Mouse (Mus musculus) heart, embryonic 11.5 days (tissue): ENCODE measurements around the gene H2-D1. TPM values are rescaled to one million over a fixed set of nuclear protein-coding genes. Genes with fewer than 3 reads are reported as not detected.

Experiments used
- ATAC-seq: fragments of 200-750 bp; cut with Nextera tagmentation; replicated peaks from 2 replicates; pipeline ENCODE4 v1.8.0; 2017; ENCODE audit warnings: moderate library complexity; ENCODE audit not compliant: insufficient number of reproducible peaks, low FRiP score, low TSS enrichment
- H3K27ac ChIP-seq: fragments of 300-500 bp; sonication (generic); 2 replicates; pipeline ENCODE4 v1.5.1; 2014; ENCODE audit warnings: mild to moderate bottlenecking, low read depth, low read length
- H3K27me3 ChIP-seq: fragments of 300-500 bp; sonication (generic); 2 replicates; pipeline ENCODE4 v1.6.1; 2014; ENCODE audit warnings: mild to moderate bottlenecking, low read length, mixed read lengths; ENCODE audit not compliant: control insufficient read depth, insufficient read depth
- H3K36me3 ChIP-seq: fragments of 300-500 bp; sonication (generic); 2 replicates; pipeline ENCODE4 v1.6.1; 2014; ENCODE audit warnings: mild to moderate bottlenecking, low read length, moderate library complexity, mixed read lengths; ENCODE audit not compliant: control insufficient read depth, insufficient read depth
- H3K4me1 ChIP-seq: fragments of 300-500 bp; sonication (generic); 2 replicates; pipeline ENCODE4 v1.6.1; 2014; ENCODE audit warnings: low read length; ENCODE audit not compliant: control insufficient read depth, insufficient read depth
- H3K4me2 ChIP-seq: fragments of 300-500 bp; sonication (generic); 2 replicates; pipeline ENCODE4 v1.6.1; 2014; ENCODE audit warnings: mild to moderate bottlenecking, moderate library complexity
- H3K4me3 ChIP-seq: fragments of 300-500 bp; sonication (generic); 2 replicates; pipeline ENCODE4 v1.5.1; 2014; ENCODE audit warnings: low read depth, low read length
- H3K9ac ChIP-seq: fragments of 300-500 bp; sonication (generic); 2 replicates; pipeline ENCODE4 v1.6.1; 2014; ENCODE audit warnings: mild to moderate bottlenecking, low read depth, low read length, moderate library complexity
- H3K9me3 ChIP-seq: fragments of 300-500 bp; sonication (generic); replicated peaks from 2 replicates; pipeline ENCODE4 v1.6.1; 2016; ENCODE audit warnings: low read length; ENCODE audit not compliant: control insufficient read depth
- WGBS: fragments of 180-500 bp; shearing (Covaris S2); extraction: QIAGEN DNeasy Blood & Tissue Kit; methylation state at CpG from one replicate; pipeline ENCODE4 v1.1.7; 2014; ENCODE audit not compliant: insufficient replicate concordance; 5-methylcytosine and 5-hydroxymethylcytosine counted together
- polyA plus RNA-seq: library from polyadenylated mRNA; unstranded; fragments of >200 nt; fragmentation: Nextera tagmentation; extraction: Ambion mirVana; gene quantifications from 2 replicates; pipeline ENCODE4 v1.2.1, GENCODE M21; 2014

H2-D1 gene
- polyA plus RNA-seq, 1 experiment from 2014 or later, result 21.0 TPM

- Histone ChIP-seq H3K9ac (no peak overlapping the region), H3K4me2 (no peak overlapping the region), H3K27me3 (peaks cover 3% of the 10 kb centered on the region; the same call in 1 of the 2 replicates), H3K27ac (no peak overlapping the region), H3K9me3 (no peaks in the 10 kb centered on the region), H3K36me3 (peaks cover 52% of the 10 kb centered on the region), H3K4me3 (no peak overlapping the region), H3K4me1 (no peaks in the 10 kb centered on the region)
- WGBS, result 85% methylated on average over 18 of the region's 18 CpGs
- ATAC-seq, result no peak
Observed at GRCm38 (mm10) chr17:35252619-35253292, 9.8 kb upstream of the H2-D1 start.

- Histone ChIP-seq H3K9ac (no peak overlapping the region), H3K4me3 (no peak overlapping the region), H3K4me2 (no peak overlapping the region), H3K27me3 (peaks cover 3% of the 10 kb centered on the region; the same call in 1 of the 2 replicates), H3K36me3 (peaks cover 46% of the 10 kb centered on the region), H3K9me3 (no peaks in the 10 kb centered on the region), H3K27ac (no peak overlapping the region), H3K4me1 (no peaks in the 10 kb centered on the region)
- ATAC-seq, result no peak
- 88% methylated on average over 32 of the region's 32 CpGs for WGBS
Observed at GRCm38 (mm10) chr17:35253293-35254093, 9.0 kb upstream of the H2-D1 start.

- Histone ChIP-seq H3K4me2 (no peak overlapping the region), H3K9ac (no peak overlapping the region), H3K9me3 (no peaks in the 10 kb centered on the region), H3K36me3 (peaks cover 36% of the 10 kb centered on the region), H3K27me3 (peaks cover 3% of the 10 kb centered on the region; the same call in 1 of the 2 replicates), H3K27ac (no peak overlapping the region), H3K4me3 (no peak overlapping the region), H3K4me1 (no peaks in the 10 kb centered on the region)
- ATAC-seq, result no peak
- 61% methylated on average over 11 of the region's 11 CpGs for WGBS
Observed at GRCm38 (mm10) chr17:35254241-35255098, 8.1 kb upstream of the H2-D1 start.

GRCm38 (mm10) chr17:35255301-35255700, 7.2 kb upstream of the H2-D1 start:
- Histone ChIP-seq H3K27ac (no peak overlapping the region), H3K4me3 (no peak overlapping the region), H3K4me1 (no peaks in the 10 kb centered on the region), H3K9me3 (no peaks in the 10 kb centered on the region), H3K27me3 (peaks cover 3% of the 10 kb centered on the region; the same call in 1 of the 2 replicates), H3K36me3 (peaks cover 33% of the 10 kb centered on the region), H3K4me2 (no peak overlapping the region), H3K9ac (no peak overlapping the region)
- 61% methylated on average over 3 of the region's 3 CpGs for WGBS
- no peak for ATAC-seq

- H3K4me2 ChIP-seq, result no peak overlapping the region
- 57% methylated on average over 4 of the region's 4 CpGs for WGBS
- no peak overlapping the region for H3K9ac ChIP-seq
- H3K4me1 ChIP-seq, result no peaks in the 10 kb centered on the region
- peaks cover 3% of the 10 kb centered on the region; the same call in 1 of the 2 replicates for H3K27me3 ChIP-seq
- no peak overlapping the region for H3K27ac ChIP-seq
- H3K4me3 ChIP-seq, result no peak overlapping the region
- no peaks in the 10 kb centered on the region for H3K9me3 ChIP-seq
- H3K36me3 ChIP-seq, result peaks cover 29% of the 10 kb centered on the region
- no peak for ATAC-seq
Observed at GRCm38 (mm10) chr17:35255704-35256103, 6.8 kb upstream of the H2-D1 start.

- WGBS, result 70% methylated on average over 1 of the region's 1 CpGs
- Histone ChIP-seq H3K4me3 (no peak overlapping the region), H3K27me3 (peaks cover 12% of the 10 kb centered on the region), H3K4me1 (no peaks in the 10 kb centered on the region), H3K9ac (no peak overlapping the region), H3K9me3 (no peaks in the 10 kb centered on the region), H3K27ac (no peak overlapping the region), H3K4me2 (no peak overlapping the region), H3K36me3 (peaks cover 18% of the 10 kb centered on the region)
- no peak for ATAC-seq
Observed at GRCm38 (mm10) chr17:35257378-35257777, 5.2 kb upstream of the H2-D1 start.

GRCm38 (mm10) chr17:35257824-35258491, 4.6 kb upstream of the H2-D1 start:
- H3K9me3 ChIP-seq, result no peaks in the 10 kb centered on the region
- WGBS, result 14% methylated on average over 17 of the region's 17 CpGs
- H3K36me3 ChIP-seq, result peaks cover 12% of the 10 kb centered on the region
- no peak overlapping the region for H3K27ac ChIP-seq
- no peaks in the 10 kb centered on the region for H3K4me1 ChIP-seq
- ATAC-seq, result no peak
- peak overlapping the region; percentile 52 for H3K4me2 ChIP-seq
- H3K27me3 ChIP-seq, result peaks cover 18% of the 10 kb centered on the region
- H3K9ac ChIP-seq, result peak overlapping the region; percentile 6; the same call in 1 of the 2 replicates
- peak overlapping the region; percentile 19; the same call in 1 of the 2 replicates for H3K4me3 ChIP-seq
